Mouse (Mus musculus) forebrain, embryonic 12.5 days (tissue): ENCODE results near the gene AC141477.1. TPM values are rescaled to one million over a fixed set of nuclear protein-coding genes. Genes with fewer than 3 reads are reported as not detected.

Experiments used
- ATAC-seq: fragments of 200-750 bp; cut with Nextera tagmentation; 2 replicates; pipeline ENCODE4 v1.8.0; 2017; ENCODE audit warnings: moderate TSS enrichment; ENCODE audit not compliant: low FRiP score
- H3K27ac ChIP-seq: fragments of 300-500 bp; sonication (generic); 2 replicates; pipeline ENCODE4 v1.5.1; 2016; ENCODE audit warnings: mild to moderate bottlenecking
- H3K27me3 ChIP-seq: fragments of 300-500 bp; sonication (generic); 2 replicates; pipeline ENCODE4 v1.6.1; 2016; ENCODE audit warnings: mild to moderate bottlenecking
- H3K36me3 ChIP-seq: fragments of 300-500 bp; sonication (generic); replicated peaks from 2 replicates; pipeline ENCODE4 v1.6.1; 2016; ENCODE audit warnings: mild to moderate bottlenecking
- H3K4me1 ChIP-seq: fragments of 300-500 bp; sonication (generic); 2 replicates; pipeline ENCODE4 v1.6.1; 2016
- H3K4me2 ChIP-seq: fragments of 300-500 bp; sonication (generic); 2 replicates; pipeline ENCODE4 v1.6.1; 2016; ENCODE audit warnings: mild to moderate bottlenecking, moderate library complexity
- H3K4me3 ChIP-seq: fragments of 300-500 bp; sonication (generic); replicated peaks from 2 replicates; pipeline ENCODE4 v1.5.1; 2016; ENCODE audit warnings: mild to moderate bottlenecking
- H3K9ac ChIP-seq: fragments of 300-500 bp; sonication (generic); 2 replicates; pipeline ENCODE4 v1.6.1; 2016; ENCODE audit warnings: mild to moderate bottlenecking
- H3K9me3 ChIP-seq: fragments of 300-500 bp; sonication (generic); 2 replicates; pipeline ENCODE4 v1.6.1; 2016
- WGBS: fragments of 180-500 bp; shearing (Covaris S2); methylation state at CpG from one replicate; pipeline ENCODE4 v1.1.7; 2016; 5-methylcytosine and 5-hydroxymethylcytosine counted together
- polyA plus RNA-seq: library from polyadenylated mRNA; unstranded; fragments of >200 nt; fragmentation: Nextera tagmentation; extraction: Ambion mirVana; gene quantifications from 2 replicates; pipeline ENCODE4 v1.2.1, GENCODE M21; 2016

The AC141477.1 gene
- polyA plus RNA-seq, 1 experiment from 2014 or later = 2.2 TPM

DNA sequence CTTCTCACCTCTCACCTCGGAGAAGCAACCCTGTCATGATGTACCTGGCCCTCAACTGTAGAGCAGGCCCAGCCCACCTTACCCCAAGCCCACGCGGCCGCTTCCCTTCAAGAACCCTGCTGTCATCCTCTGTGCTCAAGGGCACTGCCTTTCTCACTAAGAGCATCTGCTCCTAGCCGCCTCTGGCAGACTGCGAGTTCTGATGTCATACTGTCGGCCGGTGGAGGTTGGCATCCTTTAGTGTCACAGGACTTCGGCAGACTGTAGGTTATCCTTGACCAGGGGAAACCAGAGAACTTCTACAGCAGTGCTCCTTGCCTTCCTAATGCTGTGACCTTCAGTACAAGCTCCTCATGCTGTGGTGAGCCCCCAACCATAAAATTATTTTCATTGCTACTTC, 49.1 kb downstream of the AC141477.1 start:
- peaks cover 61% of the 10 kb centered on the region for H3K36me3 ChIP-seq
- H3K27me3 ChIP-seq = no peaks in the 10 kb centered on the region
- H3K4me2 ChIP-seq = no peak overlapping the region
- no peak overlapping the region for H3K4me3 ChIP-seq
- no peaks in the 10 kb centered on the region for H3K9me3 ChIP-seq
- no peak for ATAC-seq
- H3K27ac ChIP-seq = no peak overlapping the region
- no peak overlapping the region for H3K9ac ChIP-seq
- 97% methylated on average over 9 of the region's 9 CpGs for WGBS
- H3K4me1 ChIP-seq = no peaks in the 10 kb centered on the region

Other genes with a start within 250 kb of the AC141477.1 start
- gene Prmt2, start 202.6 kb downstream of the AC141477.1 start, polyA plus RNA-seq = 111 and 127 TPM in 2 replicates
- 0.53 and 0.59 TPM in 2 replicates for gene S100b, start 186.6 kb downstream of the AC141477.1 start, polyA plus RNA-seq
- gene Dip2a, start 95.2 kb downstream of the AC141477.1 start, polyA plus RNA-seq = 11.1 and 11.8 TPM in 2 replicates
- 20.7 and 21.2 TPM in 2 replicates for gene Pcnt, start 2.3 kb upstream of the AC141477.1 start, polyA plus RNA-seq
- gene 2610028H24Rik, start 8.6 kb upstream of the AC141477.1 start, polyA plus RNA-seq = not detected in 2 replicates
- 93.0 and 96.6 TPM in 2 replicates for gene Mcm3ap, start 28.5 kb upstream of the AC141477.1 start, polyA plus RNA-seq
- gene Ybey, start 28.7 kb upstream of the AC141477.1 start, polyA plus RNA-seq = 8.0 and 9.1 TPM in 2 replicates
- 51.8 and 58.6 TPM in 2 replicates for gene Lss, start 91.1 kb upstream of the AC141477.1 start, polyA plus RNA-seq
- gene Spatc1l, start 121.8 kb upstream of the AC141477.1 start, polyA plus RNA-seq = not detected in 2 replicates
- not detected in 2 replicates for gene Ftcd, start 135.2 kb upstream of the AC141477.1 start, polyA plus RNA-seq
- gene Col6a2, start 183.2 kb upstream of the AC141477.1 start, polyA plus RNA-seq = 14.8 and 18.7 TPM in 2 replicates